Mouse (Mus musculus): ENCODE results near the gene Cnn3. TPM values are rescaled to one million over a fixed set of nuclear protein-coding genes. Genes with fewer than 3 reads are reported as not detected.

Gene Cnn3
- polyA plus RNA-seq, 1 experiment from 2014 or later, result 695 TPM

DNA sequence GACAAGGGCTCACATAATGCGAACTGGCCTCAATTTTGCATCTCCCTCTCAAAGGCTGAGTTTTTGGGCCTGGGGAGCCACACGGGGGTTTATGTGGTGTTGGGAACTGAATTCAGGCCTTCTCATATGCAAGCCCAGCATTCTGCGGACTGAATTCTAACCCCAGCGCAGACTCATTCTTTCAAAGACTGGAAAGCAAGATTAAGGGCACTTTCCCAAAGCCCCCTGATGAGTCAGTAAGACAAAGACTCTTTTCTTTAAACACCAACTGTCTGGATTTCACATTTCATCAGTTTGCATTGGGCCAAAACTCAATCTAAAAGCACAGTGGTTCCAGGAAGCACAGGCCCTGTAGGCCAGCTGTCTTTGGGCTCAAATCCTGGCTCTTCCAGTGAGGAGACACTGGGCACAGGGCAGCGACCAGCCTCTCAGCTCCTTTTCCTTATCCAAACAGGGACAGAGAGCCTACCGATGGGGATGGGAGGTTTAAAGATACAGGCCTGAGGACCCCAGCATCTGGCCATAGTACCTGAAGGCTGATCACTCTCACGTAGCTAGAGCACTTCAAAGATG lies 38.5 kb downstream of the Cnn3 start:
- 68% methylated on average over 7 of the region's 7 CpGs for WGBS
- Histone ChIP-seq H3K4me2 (replicated peaks; ENCODE audit: low read depth, low read length) (no peak overlapping the region), H3K9me3 (ENCODE audit: control insufficient read depth, low read depth, low read length) (no peaks in the 10 kb centered on the region), H3K27ac (ENCODE audit: low read length) (no peak overlapping the region), H3K27me3 (ENCODE audit: control insufficient read depth, insufficient read depth, low read length) (no peaks in the 10 kb centered on the region), H3K36me3 (ENCODE audit: control insufficient read depth, insufficient read depth, low read length) (peaks cover 10% of the 10 kb centered on the region), H3K4me3 (ENCODE audit: low read depth, low read length) (no peak overlapping the region), H3K9ac (replicated peaks; ENCODE audit: low read depth, low read length) (no peak overlapping the region), H3K4me1 (ENCODE audit: control insufficient read depth, insufficient read depth, low read length) (peaks cover 7% of the 10 kb centered on the region; the same call in 1 of the 2 replicates)
- no peak for ATAC-seq (ENCODE audit: insufficient number of reproducible peaks, insufficient read depth, low FRiP score, low read depth)

DNA sequence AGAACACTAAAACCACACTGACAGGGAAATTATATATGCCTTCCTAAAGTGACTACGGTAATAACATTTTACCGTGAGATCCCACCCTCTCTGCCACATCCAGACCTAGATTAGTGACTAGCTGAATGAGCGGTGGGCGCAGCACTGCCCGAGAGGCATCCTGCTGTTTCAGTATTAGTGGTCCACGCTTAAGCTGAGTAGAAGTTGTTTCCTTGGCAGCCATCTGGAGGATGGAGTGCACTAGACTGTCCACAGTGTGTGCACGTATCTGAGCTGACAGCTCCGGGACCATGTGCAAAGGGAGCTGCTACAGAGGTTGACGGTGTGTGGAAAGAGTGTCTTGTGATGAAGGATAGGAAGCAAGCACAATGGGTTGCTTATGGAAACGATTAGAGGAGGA lies 39.5 kb downstream of the Cnn3 start:
- Histone ChIP-seq H3K27ac (ENCODE audit: low read length) (no peak overlapping the region), H3K9me3 (ENCODE audit: control insufficient read depth, low read depth, low read length) (no peaks in the 10 kb centered on the region), H3K9ac (replicated peaks; ENCODE audit: low read depth, low read length) (no peak overlapping the region), H3K4me2 (replicated peaks; ENCODE audit: low read depth, low read length) (no peak overlapping the region), H3K4me1 (ENCODE audit: control insufficient read depth, insufficient read depth, low read length) (peaks cover 11% of the 10 kb centered on the region; the same call in 1 of the 2 replicates), H3K36me3 (ENCODE audit: control insufficient read depth, insufficient read depth, low read length) (peaks cover 1% of the 10 kb centered on the region), H3K4me3 (ENCODE audit: low read depth, low read length) (no peak overlapping the region), H3K27me3 (ENCODE audit: control insufficient read depth, insufficient read depth, low read length) (no peaks in the 10 kb centered on the region)
- no peak for ATAC-seq (ENCODE audit: insufficient number of reproducible peaks, insufficient read depth, low FRiP score, low read depth)
- WGBS, result 70% methylated on average over 10 of the region's 10 CpGs

DNA sequence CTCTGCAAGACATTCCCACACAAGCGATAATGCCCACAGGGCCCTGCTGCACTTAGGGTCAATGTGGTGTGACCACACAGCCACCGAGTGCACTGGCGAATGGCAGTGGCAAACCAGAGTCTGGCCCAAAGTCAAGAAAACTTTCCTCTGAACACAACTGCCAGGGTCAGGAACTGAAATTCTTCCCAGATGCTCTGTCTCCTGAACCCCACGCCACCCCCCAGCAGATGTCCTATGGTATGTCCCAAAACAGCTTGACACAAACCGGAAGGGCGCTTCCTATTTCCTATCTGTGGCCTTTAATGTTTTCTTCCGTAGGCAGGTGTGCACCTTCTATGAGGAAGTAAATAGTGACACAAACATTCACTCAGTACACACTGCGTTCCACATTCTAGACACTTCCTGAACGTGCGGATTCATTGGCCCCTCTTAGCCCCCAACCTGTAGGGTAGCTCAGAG lies 40.8 kb downstream of the Cnn3 start:
- no peaks in the 10 kb centered on the region for H3K27me3 ChIP-seq (ENCODE audit: control insufficient read depth, insufficient read depth, low read length)
- WGBS, result 77% methylated on average over 10 of the region's 10 CpGs
- no peak for ATAC-seq (ENCODE audit: insufficient number of reproducible peaks, insufficient read depth, low FRiP score, low read depth)
- H3K36me3 ChIP-seq (ENCODE audit: control insufficient read depth, insufficient read depth, low read length), result no peaks in the 10 kb centered on the region; the same call in 1 of the 2 replicates
- peaks cover 13% of the 10 kb centered on the region for H3K4me1 ChIP-seq (ENCODE audit: control insufficient read depth, insufficient read depth, low read length)
- H3K9me3 ChIP-seq (ENCODE audit: control insufficient read depth, low read depth, low read length), result no peaks in the 10 kb centered on the region
- H3K4me3 ChIP-seq (ENCODE audit: low read depth, low read length), result no peak overlapping the region
- H3K4me2 ChIP-seq (replicated peaks; ENCODE audit: low read depth, low read length), result no peak overlapping the region
- no peak overlapping the region for H3K9ac ChIP-seq (replicated peaks; ENCODE audit: low read depth, low read length)
- no peak overlapping the region for H3K27ac ChIP-seq (ENCODE audit: low read length)

DNA sequence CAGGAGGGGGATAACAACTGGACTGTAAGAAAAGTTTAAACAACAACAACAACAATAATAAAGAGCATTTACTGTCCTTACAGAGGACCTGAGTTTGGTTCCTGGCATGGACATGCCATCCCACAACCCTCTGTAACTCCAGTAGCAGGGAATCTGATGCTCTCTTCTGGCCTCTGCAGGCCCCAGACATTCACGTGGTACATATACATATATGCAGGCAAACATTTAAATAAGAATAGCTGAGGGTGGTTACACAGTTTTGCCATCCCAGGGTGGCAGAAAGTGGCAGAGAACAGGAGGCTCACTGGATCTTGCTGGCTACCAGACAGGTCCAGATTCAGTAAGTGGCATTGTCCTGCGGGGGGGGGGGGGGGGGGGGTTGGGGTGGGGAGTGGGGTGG lies 41.8 kb downstream of the Cnn3 start:
- no peaks in the 10 kb centered on the region for H3K27me3 ChIP-seq (ENCODE audit: control insufficient read depth, insufficient read depth, low read length)
- H3K9me3 ChIP-seq (ENCODE audit: control insufficient read depth, low read depth, low read length), result no peaks in the 10 kb centered on the region
- no peak overlapping the region for H3K4me2 ChIP-seq (replicated peaks; ENCODE audit: low read depth, low read length)
- no peaks in the 10 kb centered on the region for H3K36me3 ChIP-seq (ENCODE audit: control insufficient read depth, insufficient read depth, low read length)
- no peak overlapping the region for H3K9ac ChIP-seq (replicated peaks; ENCODE audit: low read depth, low read length)
- 12% methylated on average over 2 of the region's 2 CpGs for WGBS
- ATAC-seq (ENCODE audit: insufficient number of reproducible peaks, insufficient read depth, low FRiP score, low read depth), result no peak
- no peak overlapping the region; the same call in 1 of the 2 replicates for H3K27ac ChIP-seq (ENCODE audit: low read length)
- H3K4me3 ChIP-seq (ENCODE audit: low read depth, low read length), result no peak overlapping the region
- peaks cover 13% of the 10 kb centered on the region for H3K4me1 ChIP-seq (ENCODE audit: control insufficient read depth, insufficient read depth, low read length)

DNA sequence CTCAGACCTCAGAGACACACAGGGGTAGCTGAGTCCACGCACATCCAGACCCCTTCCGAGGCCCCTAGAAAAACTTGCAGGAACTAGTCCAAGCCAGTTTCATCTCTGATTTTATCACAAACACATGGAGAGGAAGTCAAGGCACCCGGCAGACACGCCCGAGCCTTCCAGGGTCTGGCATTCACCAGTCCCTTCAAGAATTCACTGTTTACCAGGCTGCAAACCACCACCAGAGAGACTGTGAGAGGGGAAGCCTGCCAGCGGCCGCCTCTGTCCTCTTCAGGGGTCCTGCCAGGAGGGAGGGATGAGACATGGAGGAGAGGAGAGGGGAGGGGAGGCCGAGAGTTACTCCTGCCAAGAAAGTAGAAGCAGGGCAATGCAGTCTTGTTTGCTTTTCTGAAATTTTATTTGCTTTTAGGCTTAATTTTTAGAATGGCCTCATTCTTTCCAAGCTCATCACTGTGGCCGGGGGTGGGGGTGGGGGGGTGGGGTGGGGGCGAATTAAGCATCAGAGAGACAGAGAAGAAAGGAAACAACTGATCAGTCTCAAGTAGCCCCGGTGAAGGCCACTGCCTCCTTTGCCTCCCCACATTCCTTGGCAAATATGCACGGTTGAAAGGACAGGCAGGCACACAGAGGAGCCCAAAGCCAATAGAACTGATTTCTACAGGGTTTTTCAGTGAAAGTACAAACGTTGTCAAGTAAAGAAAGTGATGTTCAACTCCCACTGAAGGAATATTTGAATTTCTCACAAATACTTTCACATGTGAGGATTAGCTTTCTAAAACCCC lies 43.1 kb downstream of the Cnn3 start:
- Histone ChIP-seq H3K27ac (ENCODE audit: low read length) (peak overlapping the region; percentile 90), H3K4me3 (ENCODE audit: low read depth, low read length) (no peak overlapping the region), H3K9ac (replicated peaks; ENCODE audit: low read depth, low read length) (no peak overlapping the region), H3K27me3 (ENCODE audit: control insufficient read depth, insufficient read depth, low read length) (no peaks in the 10 kb centered on the region), H3K9me3 (ENCODE audit: control insufficient read depth, low read depth, low read length) (no peaks in the 10 kb centered on the region), H3K36me3 (ENCODE audit: control insufficient read depth, insufficient read depth, low read length) (no peaks in the 10 kb centered on the region), H3K4me1 (ENCODE audit: control insufficient read depth, insufficient read depth, low read length) (peaks cover 13% of the 10 kb centered on the region), H3K4me2 (replicated peaks; ENCODE audit: low read depth, low read length) (peak overlapping the region; percentile 31)
- WGBS, result 1% methylated on average over 13 of the region's 13 CpGs
- ATAC-seq (ENCODE audit: insufficient number of reproducible peaks, insufficient read depth, low FRiP score, low read depth), result peak; percentile 64

DNA sequence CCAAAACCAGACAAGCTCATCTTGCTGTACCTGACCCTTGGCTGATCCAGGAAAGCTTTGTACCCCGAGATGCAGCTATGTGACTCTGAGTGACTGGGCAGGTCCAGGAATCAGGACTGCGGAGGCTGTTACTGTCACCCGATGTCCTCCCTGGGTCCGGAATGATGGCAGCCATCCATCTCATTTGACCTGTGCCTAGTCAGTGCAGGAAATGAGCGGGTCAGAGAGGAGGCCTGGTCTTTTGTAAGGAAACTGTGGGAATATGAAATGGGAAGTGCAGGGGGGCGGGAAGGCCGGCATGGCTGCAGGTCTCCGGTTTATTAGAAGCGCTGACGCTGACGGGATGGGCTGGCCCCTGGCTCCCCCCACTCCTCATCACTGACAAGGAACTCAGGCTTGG lies 45.4 kb downstream of the Cnn3 start:
- Histone ChIP-seq H3K9me3 (ENCODE audit: control insufficient read depth, low read depth, low read length) (no peaks in the 10 kb centered on the region), H3K36me3 (ENCODE audit: control insufficient read depth, insufficient read depth, low read length) (no peaks in the 10 kb centered on the region), H3K4me1 (ENCODE audit: control insufficient read depth, insufficient read depth, low read length) (peaks cover 13% of the 10 kb centered on the region), H3K4me3 (ENCODE audit: low read depth, low read length) (no peak overlapping the region), H3K27ac (ENCODE audit: low read length) (no peak overlapping the region), H3K9ac (replicated peaks; ENCODE audit: low read depth, low read length) (no peak overlapping the region), H3K4me2 (replicated peaks; ENCODE audit: low read depth, low read length) (no peak overlapping the region), H3K27me3 (ENCODE audit: control insufficient read depth, insufficient read depth, low read length) (no peaks in the 10 kb centered on the region)
- 63% methylated on average over 11 of the region's 11 CpGs for WGBS
- ATAC-seq (ENCODE audit: insufficient number of reproducible peaks, insufficient read depth, low FRiP score, low read depth), result no peak

DNA sequence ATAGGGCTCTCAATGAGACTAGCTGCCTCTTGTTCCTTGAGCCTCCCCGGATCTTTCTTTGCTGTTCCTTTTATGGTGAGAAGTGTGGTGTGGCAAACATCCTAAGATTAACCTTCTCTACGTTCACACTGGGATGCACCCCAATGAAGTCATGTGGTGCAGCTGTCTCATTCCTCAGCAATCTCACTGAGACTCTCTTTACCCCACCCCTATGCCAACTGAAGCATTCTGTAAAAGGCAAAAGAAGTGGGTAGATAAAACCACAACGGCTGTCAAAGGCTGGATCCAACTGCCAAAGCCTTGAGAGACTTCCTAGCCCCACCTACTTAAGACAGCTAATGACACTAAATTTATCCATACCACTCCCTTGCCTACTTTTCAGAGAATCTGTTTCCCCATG lies 48.4 kb downstream of the Cnn3 start:
- Histone ChIP-seq H3K9ac (replicated peaks; ENCODE audit: low read depth, low read length) (no peak overlapping the region), H3K4me1 (ENCODE audit: control insufficient read depth, insufficient read depth, low read length) (peaks cover 7% of the 10 kb centered on the region), H3K4me2 (replicated peaks; ENCODE audit: low read depth, low read length) (no peak overlapping the region), H3K4me3 (ENCODE audit: low read depth, low read length) (no peak overlapping the region), H3K9me3 (ENCODE audit: control insufficient read depth, low read depth, low read length) (no peaks in the 10 kb centered on the region), H3K36me3 (ENCODE audit: control insufficient read depth, insufficient read depth, low read length) (no peaks in the 10 kb centered on the region), H3K27me3 (ENCODE audit: control insufficient read depth, insufficient read depth, low read length) (no peaks in the 10 kb centered on the region), H3K27ac (ENCODE audit: low read length) (no peak overlapping the region)
- ATAC-seq (ENCODE audit: insufficient number of reproducible peaks, insufficient read depth, low FRiP score, low read depth), result no peak
- WGBS, result 80% methylated on average over 3 of the region's 3 CpGs

DNA sequence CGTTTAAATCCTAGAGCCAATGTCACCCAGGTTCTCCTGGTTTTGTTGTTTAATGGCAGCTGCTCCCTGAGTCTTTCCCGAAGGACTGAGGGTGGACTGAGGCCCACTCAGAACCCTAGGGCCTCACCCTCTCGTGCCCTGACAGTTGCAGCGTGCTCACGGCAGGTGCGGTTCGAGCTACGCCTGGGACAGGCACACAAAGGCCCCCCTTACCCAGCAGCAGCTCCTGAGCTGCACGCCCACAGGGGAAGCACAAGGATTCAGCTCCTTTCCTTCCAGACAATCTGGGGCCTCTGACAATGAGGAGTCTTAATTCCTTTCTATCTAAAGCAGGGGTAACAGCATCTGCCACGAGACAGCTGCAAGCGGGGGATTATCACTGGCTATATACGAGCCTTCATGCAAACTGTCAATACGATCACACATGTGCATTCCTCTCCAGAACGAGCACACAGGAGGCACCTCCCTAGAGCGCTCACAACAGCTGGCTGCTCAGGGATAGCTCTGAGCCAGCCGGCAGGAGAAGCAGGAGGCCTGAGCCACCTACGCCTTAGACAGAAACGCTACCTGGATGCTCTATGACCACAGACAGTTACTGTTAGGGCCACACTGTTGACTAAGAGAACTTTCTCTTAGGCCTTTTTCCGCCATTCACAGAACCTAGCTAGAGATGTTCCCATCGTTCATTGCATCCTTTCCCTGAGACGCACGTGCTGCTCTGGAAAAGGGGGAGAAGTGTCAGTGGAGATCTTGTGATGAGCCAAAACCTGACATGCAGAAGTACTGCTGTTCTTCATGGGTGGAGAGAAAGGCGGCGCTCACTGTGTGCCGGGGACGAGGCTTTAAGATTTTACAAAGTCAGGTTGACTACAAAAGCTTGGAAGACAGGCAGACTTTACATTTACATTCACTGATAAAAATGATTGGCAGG lies 54.0 kb downstream of the Cnn3 start:
- no peak for ATAC-seq (ENCODE audit: insufficient number of reproducible peaks, insufficient read depth, low FRiP score, low read depth)
- 54% methylated on average over 26 of the region's 26 CpGs for WGBS
- no peak overlapping the region for H3K27ac ChIP-seq (ENCODE audit: low read length)

More for the DNA sequence above, 54.0 kb downstream of the Cnn3 start:
- Histone ChIP-seq H3K9me3 (ENCODE audit: control insufficient read depth, low read depth, low read length) (no peaks in the 10 kb centered on the region), H3K4me1 (ENCODE audit: control insufficient read depth, insufficient read depth, low read length) (peaks cover 6% of the 10 kb centered on the region; the same call in 1 of the 2 replicates), H3K4me2 (replicated peaks; ENCODE audit: low read depth, low read length) (no peak overlapping the region), H3K27me3 (ENCODE audit: control insufficient read depth, insufficient read depth, low read length) (no peaks in the 10 kb centered on the region), H3K36me3 (ENCODE audit: control insufficient read depth, insufficient read depth, low read length) (no peaks in the 10 kb centered on the region), H3K4me3 (ENCODE audit: low read depth, low read length) (no peak overlapping the region), H3K9ac (replicated peaks; ENCODE audit: low read depth, low read length) (no peak overlapping the region)
